ENCODE assay signal across 11 mouse cellular contexts in genomic region chr2:152814213-152814874, GRCm38 (mm10). TPM values are rescaled to one million over a fixed set of nuclear protein-coding genes. Genes with fewer than 3 reads are reported as not detected.
DNase-seq lines count a peak whose midpoint lies in the region; ATAC-seq lines count a peak whose summit lies in the region.
"Had no signal": no experiment of that assay in that cellular context is flagged by ENCODE, and none has a peak within 500 bp of the region (broad histone marks: within the 10 kb centered on the region; RNA-seq: fewer than 3 reads in every experiment).

No protein-coding gene starts in this region.

- peaks cover 73% of the 10 kb centered on the region for H3K4me1 ChIP-seq in heart, embryonic 11.5 days (ENCODE audit: control insufficient read depth, insufficient read depth, low read length)

- no peaks in the 10 kb centered on the region for H3K9me3 ChIP-seq in heart, embryonic 11.5 days (replicated peaks; ENCODE audit: control insufficient read depth, low read length)
- H3K9me3 ChIP-seq: forebrain, embryonic 15.5 days had no signal

- peak; percentile 50 for ATAC-seq in heart, embryonic 11.5 days (replicated peaks; ENCODE audit: insufficient number of reproducible peaks, low FRiP score, low TSS enrichment)
- ATAC-seq: forebrain, embryonic 15.5 days; Patski had no signal

- no peaks in the 10 kb centered on the region for H3K36me3 ChIP-seq in heart, embryonic 11.5 days (ENCODE audit: control insufficient read depth, insufficient read depth, low read length)

- H3K27ac ChIP-seq in heart, embryonic 11.5 days (ENCODE audit: low read depth, low read length), result peak overlapping the region; percentile 87
- H3K27ac ChIP-seq: forebrain, embryonic 15.5 days; neural tube, embryonic 12.5 days had no signal

- H3K9ac ChIP-seq in heart, embryonic 11.5 days (ENCODE audit: low read depth, low read length), result no peak overlapping the region
- H3K9ac ChIP-seq: forebrain, embryonic 15.5 days; neural tube, embryonic 12.5 days had no signal

- WGBS in heart, embryonic 11.5 days (ENCODE audit: insufficient replicate concordance), result 48% methylated on average over 6 of the region's 6 CpGs

- DNase-seq in heart, adult 9 months (ENCODE audit: low spot score in 2 of 2), result no peak
- DNase-seq in thymus, postnatal 14 days, result peak; percentile 14
- DNase-seq in thymus, postnatal 36 days, result no peak
- peak; percentile 80 for DNase-seq in liver
- DNase-seq in B cell, adult 2 months, result no peak
- DNase-seq in left cerebral cortex, adult 8-10 months (ENCODE audit: low spot score in 2 of 2), result no peak
- DNase-seq in embryo, embryonic 10 days (ENCODE audit: low spot score), result no peak

- H3K27me3 ChIP-seq in heart, embryonic 11.5 days (ENCODE audit: control insufficient read depth, insufficient read depth, low read length), result no peaks in the 10 kb centered on the region
- H3K27me3 ChIP-seq: forebrain, embryonic 15.5 days; neural tube, embryonic 12.5 days; Patski had no signal

- H3K4me2 ChIP-seq in heart, embryonic 11.5 days, result no peak overlapping the region; the same call in 1 of the 2 replicates
- H3K4me2 ChIP-seq: forebrain, embryonic 15.5 days; neural tube, embryonic 12.5 days had no signal

- H3K4me3 ChIP-seq in heart, embryonic 11.5 days (ENCODE audit: low read depth, low read length), result no peak overlapping the region
- H3K4me3 ChIP-seq: forebrain, embryonic 15.5 days; neural tube, embryonic 12.5 days had no signal

RNA-seq across cellular contexts. Expression of gene Bcl2l1, which starts 17.2 kb away (rescaled TPM):
- polyA plus RNA-seq in heart, embryonic 11.5 days (2014; fragmentation: Nextera tagmentation; extraction: Ambion mirVana), result 69.8 and 73.1 TPM in 2 replicates
- total RNA-seq in left cerebral cortex, adult 8-10 months (2022), result 100 to 1,000 TPM; 125 to 143 (median 135) TPM

RNA-seq across cellular contexts. Expression of gene Tpx2, which starts 33.4 kb away (rescaled TPM):
- polyA plus RNA-seq in heart, embryonic 11.5 days (2014; fragmentation: Nextera tagmentation; extraction: Ambion mirVana), result 81.0 and 88.3 TPM in 2 replicates
- 1 to 10 TPM; 1.9 to 2.9 (median 2.2) TPM for total RNA-seq in left cerebral cortex, adult 8-10 months (2022)

Comparison
In these comparisons a context has a peak if more than half of its experiments do, and no peak if none do; other contexts are left out.
1. DNase-seq: peak in thymus, postnatal 14 days (single experiment) and liver (single experiment); none in heart, adult 9 months (0 of 2), thymus, postnatal 36 days (0 of 2), B cell, adult 2 months (0 of 2), left cerebral cortex, adult 8-10 months (0 of 2) and embryo, embryonic 10 days (single experiment).